Mouse (Mus musculus) heart, adult 2 months (tissue): ENCODE results near the gene Sphk1.

ENCODE experiments used
- CTCF ChIP-seq: fragments of 200-600 bp; IDR thresholded peaks from 2 replicates; pipeline ENCODE4 v1.8.1; 2022; ENCODE audit warnings: antibody characterized with exemption, mild to moderate bottlenecking, moderate library complexity
- EP300 ChIP-seq: fragments of 200-500 bp; IDR thresholded peaks from 2 replicates; pipeline ENCODE4 v1.6.1; 2011; ENCODE audit warnings: low read depth, low read length, control low read depth; ENCODE audit not compliant: insufficient read depth

DNA sequence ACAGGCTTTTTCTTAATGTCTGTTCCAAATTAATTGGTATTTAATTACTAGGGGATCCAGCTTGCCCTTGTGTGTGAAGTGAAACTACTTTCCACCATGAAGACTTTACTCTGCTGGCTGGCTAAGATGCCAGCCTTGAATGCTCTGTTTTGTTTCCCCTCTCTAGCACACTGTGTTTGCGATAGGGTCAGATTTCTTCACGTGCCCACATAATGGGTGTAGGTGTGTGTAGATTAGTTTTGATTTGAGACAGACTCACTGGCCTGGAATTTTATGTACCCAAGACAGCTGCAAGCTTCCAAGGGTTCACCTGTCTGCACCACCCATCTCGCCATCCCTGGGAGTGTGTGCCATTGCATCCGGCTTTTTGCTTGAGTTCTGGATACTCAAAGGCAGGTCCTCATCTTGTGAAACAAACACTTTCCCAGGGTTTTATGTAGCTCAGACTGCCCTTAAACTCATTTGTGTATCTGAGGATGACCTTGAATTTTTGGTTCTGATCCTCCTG is 17.1 kb upstream of the Sphk1 start:
- TF ChIP-seq EP300: no peak
- TF ChIP-seq CTCF: no peak
